In the genomic region with DNA sequence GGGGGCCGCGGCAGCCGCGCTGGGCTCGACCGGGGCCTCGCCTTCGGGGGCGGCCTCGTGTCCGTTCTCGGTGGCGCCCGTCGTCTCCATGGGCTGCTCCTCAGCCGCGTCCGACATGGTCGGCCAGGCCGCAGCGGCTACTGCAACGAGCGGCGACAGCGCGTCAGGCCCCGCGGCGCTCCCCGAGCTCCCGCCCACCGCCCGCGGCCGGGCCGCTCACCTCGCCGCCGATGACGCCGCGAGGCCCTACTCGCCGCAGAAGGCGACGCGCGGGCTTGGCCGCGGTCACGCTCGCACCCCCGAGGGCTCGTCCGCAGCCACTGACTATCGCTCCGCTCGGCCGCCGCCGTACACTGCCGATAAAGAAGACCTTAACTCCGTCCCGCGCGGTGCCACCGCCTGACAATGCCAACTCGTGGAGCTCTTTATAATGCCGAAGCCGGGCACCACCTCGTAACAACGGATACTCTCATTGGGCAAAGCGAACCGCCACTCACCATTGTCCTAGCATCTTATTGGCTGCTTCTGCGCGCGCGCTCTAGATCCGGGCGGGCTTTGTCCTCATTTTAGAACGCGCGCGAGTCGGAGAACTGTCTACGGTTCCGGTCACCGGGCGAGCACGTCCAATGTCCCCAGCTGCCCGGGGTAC, we compare ENCODE assay signal across 8 mouse cellular contexts. TPM values are rescaled to one million over a fixed set of nuclear protein-coding genes. Genes with fewer than 3 reads are reported as not detected.
DNase-seq lines count a peak whose midpoint lies in the region; ATAC-seq and TF ChIP-seq lines count a peak whose summit lies in the region.

A gene (minus strand): TSS at position 401 of the 649 bp plus-strand sequence.

- no peaks in the 10 kb centered on the region for H3K9me3 ChIP-seq in heart, embryonic 11.5 days (replicated peaks; ENCODE audit: control insufficient read depth, low read length)
- H3K9me3 ChIP-seq in kidney, embryonic 16.5 days (ENCODE audit: low read length) = no peaks in the 10 kb centered on the region

- no peaks in the 10 kb centered on the region for H3K27me3 ChIP-seq in heart, embryonic 11.5 days (ENCODE audit: control insufficient read depth, insufficient read depth, low read length)
- no peaks in the 10 kb centered on the region for H3K27me3 ChIP-seq in kidney, embryonic 16.5 days (ENCODE audit: insufficient read depth, low read length)
- H3K27me3 ChIP-seq in liver, adult 2 months (ENCODE audit: control insufficient read depth, insufficient read depth, low read length) = no peaks in the 10 kb centered on the region
- H3K27me3 ChIP-seq in myocyte (ENCODE audit: control insufficient read depth, insufficient read depth, insufficient read length) = no peaks in the 10 kb centered on the region
- no peaks in the 10 kb centered on the region for H3K27me3 ChIP-seq in splenic B cell, adult 2 months (ENCODE audit: control insufficient read depth, insufficient read depth, low read length, poor library complexity, severe bottlenecking)

- peak within 1 kb of the TSS; percentile 99 for H3K4me3 ChIP-seq in heart, embryonic 11.5 days (ENCODE audit: low read depth, low read length)
- peak within 1 kb of the TSS; percentile 96 for H3K4me3 ChIP-seq in kidney, embryonic 16.5 days (ENCODE audit: low read length)
- H3K4me3 ChIP-seq in liver, adult 2 months (ENCODE audit: insufficient read depth, low read depth, low read length) = peak within 1 kb of the TSS; percentile 91
- peak within 1 kb of the TSS; percentile 67 for H3K4me3 ChIP-seq in myocyte

- peak within 1 kb of the TSS; percentile 85 for H3ac ChIP-seq in myocyte (ENCODE audit: control insufficient read depth, insufficient read length)

- peaks cover 9% of the 10 kb centered on the region; the same call in 1 of the 2 replicates for H3K79me2 ChIP-seq in liver, adult 2 months (ENCODE audit: control insufficient read depth, insufficient read depth, low read length)
- peaks cover 48% of the 10 kb centered on the region for H3K79me2 ChIP-seq in myocyte (ENCODE audit: control insufficient read depth, insufficient read depth)

- peak; percentile 99 for TF ChIP-seq POLR2A in liver, adult 2 months (IDR thresholded peaks at IDR 0.05; ENCODE audit: extremely low read depth, insufficient read depth, low read length)
- peak; percentile 99 for TF ChIP-seq POLR2A in myocyte (IDR thresholded peaks at IDR 0.05; ENCODE audit: insufficient read length, low read depth)

- peak within 1 kb of the TSS; percentile 96 for H3K27ac ChIP-seq in heart, embryonic 11.5 days (ENCODE audit: low read depth, low read length)
- peak within 1 kb of the TSS; percentile 96 for H3K27ac ChIP-seq in kidney, embryonic 16.5 days (ENCODE audit: low read length)
- peak within 1 kb of the TSS; percentile 77 for H3K27ac ChIP-seq in liver, adult 2 months (replicated peaks; ENCODE audit: insufficient read depth, low read depth, low read length)

- H3K9ac ChIP-seq in heart, embryonic 11.5 days (ENCODE audit: low read depth, low read length) = peak within 1 kb of the TSS; percentile 100
- peak within 1 kb of the TSS; percentile 100 for H3K9ac ChIP-seq in kidney, embryonic 16.5 days (replicated peaks; ENCODE audit: low read length)
- peak within 1 kb of the TSS; percentile 98 for H3K9ac ChIP-seq in liver, adult 2 months (ENCODE audit: low read depth, low read length)

- ATAC-seq in erythroblast, adult 5-6 weeks (replicated peaks; ENCODE audit: low FRiP score, poor library complexity, severe bottlenecking) = peak; percentile 85
- ATAC-seq in heart, embryonic 11.5 days (replicated peaks; ENCODE audit: insufficient number of reproducible peaks, low FRiP score, low TSS enrichment) = peak; percentile 89
- ATAC-seq in kidney, embryonic 16.5 days (ENCODE audit: low FRiP score, low TSS enrichment) = peak; percentile 94

- peak; percentile 96 for DNase-seq in B cell, adult 2 months
- DNase-seq in brain, adult 2 months (ENCODE audit: low read depth, low spot score) = peak; percentile 99
- peak; percentile 86 for DNase-seq in liver, adult 2 months (ENCODE audit: extremely low read depth, low read depth, low spot score)
- DNase-seq in splenic B cell, adult 2 months (ENCODE audit: low read depth, low spot score) = peak; percentile 98

- peaks cover 11% of the 10 kb centered on the region for H3K4me1 ChIP-seq in heart, embryonic 11.5 days (ENCODE audit: control insufficient read depth, insufficient read depth, low read length)
- peaks cover 39% of the 10 kb centered on the region for H3K4me1 ChIP-seq in kidney, embryonic 16.5 days (ENCODE audit: insufficient read depth, low read length)
- peaks cover 3% of the 10 kb centered on the region for H3K4me1 ChIP-seq in liver, adult 2 months (ENCODE audit: control insufficient read depth, insufficient read depth, low read length)

- under 1% methylated on average over 91 of the region's 91 CpGs for WGBS in heart, embryonic 11.5 days (ENCODE audit: insufficient replicate concordance)
- WGBS in kidney, embryonic 16.5 days = under 1% methylated on average over 91 of the region's 91 CpGs
- WGBS in liver, adult 2 months = 1% methylated on average over 90 of the region's 91 CpGs

- peaks cover 31% of the 10 kb centered on the region for H3K36me3 ChIP-seq in heart, embryonic 11.5 days (ENCODE audit: control insufficient read depth, insufficient read depth, low read length)
- H3K36me3 ChIP-seq in kidney, embryonic 16.5 days (ENCODE audit: insufficient read depth, low read length) = peaks cover 36% of the 10 kb centered on the region
- peaks cover 35% of the 10 kb centered on the region for H3K36me3 ChIP-seq in liver, adult 2 months (ENCODE audit: control insufficient read depth, insufficient read depth, low read length)
- H3K36me3 ChIP-seq in myocyte (ENCODE audit: control insufficient read depth, insufficient read depth) = peaks cover 39% of the 10 kb centered on the region
- peaks cover 17% of the 10 kb centered on the region; the same call in 1 of the 2 replicates for H3K36me3 ChIP-seq in splenic B cell, adult 2 months (ENCODE audit: control insufficient read depth, insufficient read depth, low read length, poor library complexity, severe bottlenecking)

- no peak for TF ChIP-seq CTCF in liver, adult 2 months (IDR thresholded peaks at IDR 0.05; ENCODE audit: low read depth, low read length)

- peak within 1 kb of the TSS; percentile 92 for H3K4me2 ChIP-seq in heart, embryonic 11.5 days
- H3K4me2 ChIP-seq in kidney, embryonic 16.5 days (replicated peaks; ENCODE audit: low read depth, low read length) = peak within 1 kb of the TSS; percentile 93
- peak within 1 kb of the TSS; percentile 96 for H3K4me2 ChIP-seq in myocyte (ENCODE audit: low read depth)

TF ChIP-seq in myocyte, 11 proteins besides CTCF, POLR2A, EP300 and RAD21:
- TF ChIP-seq SRF (IDR thresholded peaks at IDR 0.05; ENCODE audit: control insufficient read depth, insufficient read length, low read depth) (no peak), TCF12 (IDR thresholded peaks at IDR 0.05; ENCODE audit: insufficient read depth, poor library complexity, severe bottlenecking) (no peak), CEBPB (IDR thresholded peaks at IDR 0.05; ENCODE audit: insufficient read depth, poor library complexity, severe bottlenecking) (no peak), MYOD1 (IDR thresholded peaks at IDR 0.05; ENCODE audit: control insufficient read depth in 1 of 3, insufficient read length in 2 of 3, low read depth in 2 of 3) (peak in 1 of 3 experiments; percentile 34), E2F4 (IDR thresholded peaks at IDR 0.05; ENCODE audit: insufficient read depth) (peak; percentile 82), REST (IDR thresholded peaks at IDR 0.05; ENCODE audit: insufficient read depth, insufficient read length) (peak; percentile 10), POLR2AphosphoS2 (IDR thresholded peaks at IDR 0.05; ENCODE audit: insufficient read length, low read depth) (peak; percentile 94)
TF ChIP-seq in myocyte: peak in this region for 4.

RNA-seq across cellular contexts. Expression of the gene that starts here (rescaled TPM):
- total RNA-seq in erythroblast, adult 5-6 weeks (2015; ENCODE audit: low replicate concordance) = 140 and 157 TPM in 2 replicates
- total RNA-seq in erythroblast, adult 5-6 weeks (2017; ENCODE audit: low replicate concordance) = 174 and 180 TPM in 2 replicates
- 362 and 384 TPM in 2 replicates for polyA plus RNA-seq in heart, embryonic 11.5 days (2014; fragmentation: Nextera tagmentation; extraction: Ambion mirVana)
- 343 and 374 TPM in 2 replicates for polyA plus RNA-seq in kidney, embryonic 16.5 days (2015; fragmentation: Nextera tagmentation; extraction: Ambion mirVana)
- total RNA-seq in liver, adult 2 months (2014; rRNA removed) = 96.9 and 104 TPM in 2 replicates
- polyA plus RNA-seq in liver, adult 2 months (2012; rRNA removed) = 103 and 105 TPM in 2 replicates
- polyA plus RNA-seq in myocyte (2012; fragmentation: generic; extraction: Trizol) = 371 TPM

Comparison
In these comparisons a context has a peak if more than half of its experiments do, and no peak if none do; other contexts are left out.
1. Peak in every context shown above with its lines: DNase-seq, ATAC-seq, H3K4me3 ChIP-seq and H3K27ac ChIP-seq.